Mouse (Mus musculus) bone marrow, adult 2 months (tissue): Measurements from ENCODE around the gene Btbd35f18. TPM values are rescaled to one million over a fixed set of nuclear protein-coding genes. Genes with fewer than 3 reads are reported as not detected.
"Not testable (repeated sequence)": the region's sequence is repeated elsewhere in the genome, so short reads cannot be mapped to it uniquely, and the experiment has no call there.

Experiments used
- H3K27ac ChIP-seq: fragments of 200-500 bp; 2 replicates; pipeline ENCODE4 v1.5.1; 2012; ENCODE audit warnings: low read depth, mild to moderate bottlenecking, control low read depth, inconsistent platforms, low read length; ENCODE audit not compliant: control insufficient read depth, poor library complexity, insufficient read depth
- H3K4me1 ChIP-seq: fragments of 200-500 bp; 2 replicates; pipeline ENCODE4 v1.6.1; 2011; ENCODE audit warnings: low read length; ENCODE audit not compliant: control insufficient read depth, insufficient read depth
- H3K4me3 ChIP-seq: fragments of 200-500 bp; replicated peaks from 2 replicates; pipeline ENCODE3; 2011; ENCODE audit warnings: mild to moderate bottlenecking, low read depth, low read length, control low read depth; ENCODE audit not compliant: control insufficient read depth
- WGBS: fragments of 180-500 bp; shearing (Covaris S2); methylation state at CpG from one replicate; pipeline ENCODE4 v1.1.7; 2018; 5-methylcytosine and 5-hydroxymethylcytosine counted together
- polyA plus RNA-seq: library from polyadenylated mRNA; stranded (reverse); fragments of >200 nt; gene quantifications from 2 replicates; pipeline ENCODE4 v1.2.4, GENCODE M21; 2011; ENCODE audit warnings: low replicate concordance; ENCODE audit not compliant: missing spikeins, insufficient read depth, insufficient read length

The Btbd35f18 gene
- polyA plus RNA-seq: not detected in 2 replicates

GRCm38 (mm10) chrX:3699933-3700332, at the start of gene Btbd35f18:
Btbd35f18 (plus strand) TSS chrX:3700233.
- not testable (repeated sequence) for H3K27ac ChIP-seq, H3K4me1 ChIP-seq, H3K4me3 ChIP-seq
- no CpG with 5 or more reads among the region's 3 CpGs for WGBS

Other genes starting within 250 kb of the Btbd35f18 start
- gene Btbd35f10, start 52.7 kb downstream of the Btbd35f18 start, polyA plus RNA-seq: not detected in 2 replicates